Comparison of ENCODE assay signal across 7 mouse cellular contexts in genomic region chr16:19002610-19003389, GRCm38 (mm10).
DNase-seq lines count a peak whose midpoint lies in the region; ATAC-seq and TF ChIP-seq lines count a peak whose summit lies in the region.
"Not testable (repeated sequence)": the region's sequence is repeated elsewhere in the genome, so short reads cannot be mapped to it uniquely, and the experiment has no call there.

No protein-coding gene starts in this region.

- peak; percentile 51 for DNase-seq in ES-CJ7 (ENCODE audit: low read depth, low spot score)
- DNase-seq in brain, embryonic 14.5 days (ENCODE audit: low read depth): peak; percentile 0
- peak; percentile 14 for DNase-seq in forebrain, embryonic 14.5 days (ENCODE audit: low spot score)
- DNase-seq in kidney, adult 2 months: peak; percentile 8
- not testable (repeated sequence) for DNase-seq in liver, adult 2 months (ENCODE audit: extremely low read depth, low read depth, low spot score)

- not testable (repeated sequence) for H3K4me2 ChIP-seq in forebrain, embryonic 14.5 days (ENCODE audit: low read length)

- ATAC-seq in forebrain, embryonic 14.5 days: not testable (repeated sequence)
- peak; percentile 78 for ATAC-seq in megakaryocyte-erythroid progenitor cell, adult 5-6 weeks (replicated peaks; ENCODE audit: low FRiP score, low TSS enrichment, poor library complexity, severe bottlenecking)

- not testable (repeated sequence) for H3K27ac ChIP-seq in forebrain, embryonic 14.5 days (ENCODE audit: low read depth, low read length); kidney, adult 2 months (ENCODE audit: insufficient read depth, low read depth, low read length); liver, adult 2 months (replicated peaks; ENCODE audit: insufficient read depth, low read depth, low read length)
- peak overlapping the region; percentile 22; the same call in 1 of the 2 replicates for H3K27ac ChIP-seq in small intestine, adult 2 months (ENCODE audit: insufficient read depth, low read depth, low read length)

- H3K9me3 ChIP-seq in forebrain, embryonic 14.5 days (replicated peaks; ENCODE audit: control insufficient read depth, low read length): not testable (repeated sequence)

- not testable (repeated sequence) for H3K36me3 ChIP-seq in forebrain, embryonic 14.5 days (ENCODE audit: control insufficient read depth, insufficient read depth, low read length); kidney, adult 2 months (ENCODE audit: control insufficient read depth, insufficient read depth, low read length); liver, adult 2 months (ENCODE audit: control insufficient read depth, insufficient read depth, low read length); small intestine, adult 2 months (ENCODE audit: control insufficient read depth, insufficient read depth, low read length)

- not testable (repeated sequence) for H3K4me3 ChIP-seq in forebrain, embryonic 14.5 days (ENCODE audit: low read depth, low read length); kidney, adult 2 months (ENCODE audit: insufficient read depth, low read depth, low read length); liver, adult 2 months (ENCODE audit: insufficient read depth, low read depth, low read length); small intestine, adult 2 months (ENCODE audit: low read depth, low read length)

- TF ChIP-seq POLR2A in brain, embryonic 14.5 days (IDR thresholded peaks at IDR 0.05; ENCODE audit: borderline replicate concordance, extremely low read depth, insufficient read depth, insufficient read length, poor library complexity, severe bottlenecking); kidney, adult 2 months (IDR thresholded peaks at IDR 0.05; ENCODE audit: low read depth, low read length); liver, adult 2 months (IDR thresholded peaks at IDR 0.05; ENCODE audit: extremely low read depth, insufficient read depth, low read length); small intestine, adult 2 months (IDR thresholded peaks at IDR 0.05; ENCODE audit: low read depth, low read length): not testable (repeated sequence)

- WGBS in forebrain, embryonic 14.5 days: 33% methylated on average over 2 of the region's 2 CpGs
- WGBS in kidney, adult 2 months: 27% methylated on average over 2 of the region's 2 CpGs
- WGBS in liver, adult 2 months: 31% methylated on average over 2 of the region's 2 CpGs
- WGBS in small intestine, adult 2 months: 46% methylated on average over 2 of the region's 2 CpGs

- not testable (repeated sequence) for H3K4me1 ChIP-seq in forebrain, embryonic 14.5 days (ENCODE audit: control insufficient read depth, insufficient read depth, low read length); kidney, adult 2 months (ENCODE audit: control insufficient read depth, insufficient read depth, low read length); liver, adult 2 months (ENCODE audit: control insufficient read depth, insufficient read depth, low read length); small intestine, adult 2 months (ENCODE audit: control insufficient read depth, insufficient read depth, insufficient read length, low read length)

- H3K9ac ChIP-seq in forebrain, embryonic 14.5 days (ENCODE audit: low read length); liver, adult 2 months (ENCODE audit: low read depth, low read length): not testable (repeated sequence)

- H3K27me3 ChIP-seq in forebrain, embryonic 14.5 days (replicated peaks; ENCODE audit: control insufficient read depth, insufficient read depth, low read length); kidney, adult 2 months (replicated peaks; ENCODE audit: control insufficient read depth, insufficient read depth, low read length); liver, adult 2 months (ENCODE audit: control insufficient read depth, insufficient read depth, low read length); small intestine, adult 2 months (ENCODE audit: control insufficient read depth, insufficient read depth, low read length): not testable (repeated sequence)

- peak; percentile 49; the same call in 1 of the 2 replicates for TF ChIP-seq CTCF in brain, embryonic 14.5 days (IDR thresholded peaks at IDR 0.05; ENCODE audit: borderline replicate concordance, extremely low read depth, insufficient read depth, insufficient read length)
- peak; percentile 62 for TF ChIP-seq CTCF in kidney, adult 2 months (conservative IDR thresholded peaks at IDR 0.05; ENCODE audit: insufficient read depth, insufficient read length, low read depth, low read length)
- peak; percentile 60 for TF ChIP-seq CTCF in liver, adult 2 months (IDR thresholded peaks at IDR 0.05; ENCODE audit: low read depth, low read length)
- peak; percentile 45; the same call in 1 of the 2 replicates for TF ChIP-seq CTCF in small intestine, adult 2 months (IDR thresholded peaks at IDR 0.05; ENCODE audit: extremely low read depth, insufficient read length, insufficient replicate concordance, low read depth, low read length)

- H3K79me2 ChIP-seq in liver, adult 2 months (ENCODE audit: control insufficient read depth, insufficient read depth, low read length): not testable (repeated sequence)
